Mouse (Mus musculus) embryonic facial prominence, embryonic 11.5 days (tissue): ENCODE measurements around the gene Il12rb1. TPM values are rescaled to one million over a fixed set of nuclear protein-coding genes. Genes with fewer than 3 reads are reported as not detected.

Source experiments
- ATAC-seq: fragments of 200-750 bp; cut with Nextera tagmentation; replicated peaks from 2 replicates; pipeline ENCODE4 v1.8.0; 2017; ENCODE audit warnings: low read depth; ENCODE audit not compliant: insufficient number of reproducible peaks, low FRiP score, low TSS enrichment
- DNase-seq: peaks from one replicate; pipeline ENCODE4 v3.0.0-alpha.2; 2015; ENCODE audit warnings: low spot score
- H3K27ac ChIP-seq: fragments of 300-500 bp; sonication (generic); replicated peaks from 2 replicates; pipeline ENCODE4 v1.5.1; 2014; ENCODE audit warnings: mild to moderate bottlenecking, low read depth, low read length, control low read depth
- H3K27me3 ChIP-seq: fragments of 300-500 bp; sonication (generic); 2 replicates; pipeline ENCODE4 v1.6.1; 2014; ENCODE audit warnings: mild to moderate bottlenecking, low read length, moderate library complexity, mixed read lengths; ENCODE audit not compliant: control insufficient read depth, insufficient read depth
- H3K36me3 ChIP-seq: fragments of 300-500 bp; sonication (generic); replicated peaks from 2 replicates; pipeline ENCODE4 v1.6.1; 2014; ENCODE audit warnings: low read depth, mild to moderate bottlenecking, low read length, moderate library complexity, mixed read lengths; ENCODE audit not compliant: control insufficient read depth, insufficient read depth
- H3K4me1 ChIP-seq: fragments of 300-500 bp; sonication (generic); 2 replicates; pipeline ENCODE4 v1.6.1; 2014; ENCODE audit warnings: low read length, mixed read lengths; ENCODE audit not compliant: control insufficient read depth, insufficient read depth
- H3K4me2 ChIP-seq: fragments of 300-500 bp; sonication (generic); 2 replicates; pipeline ENCODE4 v1.6.1; 2014; ENCODE audit warnings: low read depth, mild to moderate bottlenecking, control low read depth, low read length, moderate library complexity
- H3K4me3 ChIP-seq: fragments of 300-500 bp; sonication (generic); 2 replicates; pipeline ENCODE4 v1.5.1; 2014; ENCODE audit warnings: low read depth, low read length, control low read depth
- H3K9ac ChIP-seq: fragments of 300-500 bp; sonication (generic); replicated peaks from 2 replicates; pipeline ENCODE4 v1.6.1; 2014; ENCODE audit warnings: mild to moderate bottlenecking, control low read depth, low read length
- H3K9me3 ChIP-seq: fragments of 300-500 bp; sonication (generic); replicated peaks from 2 replicates; pipeline ENCODE4 v1.6.1; 2016; ENCODE audit warnings: mild to moderate bottlenecking, low read length, inconsistent platforms, mixed read lengths; ENCODE audit not compliant: control insufficient read depth
- WGBS: fragments of 180-500 bp; shearing (Covaris S2); extraction: QIAGEN DNeasy Blood & Tissue Kit; methylation state at CpG from one replicate; pipeline ENCODE4 v1.1.7; 2014; 5-methylcytosine and 5-hydroxymethylcytosine counted together
- polyA plus RNA-seq: library from polyadenylated mRNA; unstranded; fragments of >200 nt; fragmentation: Nextera tagmentation; extraction: Ambion mirVana; gene quantifications from 2 replicates; pipeline ENCODE4 v1.2.1, GENCODE M21; 2014

Gene Il12rb1
- polyA plus RNA-seq, 1 experiment from 2014 or later, result 0.10 TPM

DNA sequence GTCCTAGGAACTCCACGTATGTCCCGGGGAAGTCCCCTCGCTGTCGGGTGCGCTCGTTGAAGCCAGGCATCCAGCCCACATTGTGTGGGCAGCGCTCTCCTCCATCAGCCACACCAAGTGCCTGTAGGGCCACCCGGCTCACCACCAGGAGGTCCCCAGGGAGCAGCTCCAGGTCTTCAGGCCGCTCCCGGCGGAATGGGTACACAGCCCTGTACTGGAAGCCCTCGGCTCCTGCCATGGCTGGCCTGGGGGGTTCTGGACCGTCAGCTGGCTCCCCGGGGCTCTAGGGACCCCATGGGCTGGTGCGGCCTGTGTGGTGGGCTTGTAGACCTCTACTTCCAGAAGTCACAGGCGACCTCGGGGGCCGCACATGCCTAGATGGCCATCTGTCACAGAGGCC, 33.5 kb upstream of the Il12rb1 start:
- Histone ChIP-seq H3K9ac (no peak overlapping the region; the same call in 1 of the 2 replicates), H3K27me3 (no peaks in the 10 kb centered on the region), H3K27ac (no peak overlapping the region), H3K4me2 (no peak overlapping the region; the same call in 1 of the 2 replicates), H3K4me1 (no peaks in the 10 kb centered on the region; the same call in 1 of the 2 replicates), H3K4me3 (no peak overlapping the region), H3K9me3 (no peaks in the 10 kb centered on the region), H3K36me3 (peaks cover 3% of the 10 kb centered on the region)
- ATAC-seq, result no peak
- 95% methylated on average over 18 of the region's 18 CpGs for WGBS
- DNase-seq, result no peak

DNA sequence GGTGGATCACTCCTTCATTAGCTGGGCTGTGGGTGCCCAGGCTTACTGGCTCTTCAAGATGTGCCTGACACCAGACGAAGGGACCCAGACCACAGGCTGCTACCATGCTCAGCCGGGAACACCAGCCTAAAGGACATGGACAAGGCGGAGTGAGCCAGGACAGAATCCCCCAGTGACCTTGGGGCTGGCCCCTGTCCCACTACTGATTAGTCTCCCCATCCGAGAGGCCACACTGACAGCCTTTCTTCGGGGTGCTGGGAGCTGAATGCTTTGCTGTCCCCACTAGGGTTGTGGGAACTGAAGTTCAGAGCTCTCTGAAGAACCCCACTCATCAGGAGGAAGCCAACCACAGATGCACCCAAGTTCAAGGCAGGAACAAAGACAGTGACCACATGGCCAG, 33.0 kb upstream of the Il12rb1 start:
- DNase-seq (no peak), ATAC-seq (no peak)
- peak overlapping the region; percentile 28 for H3K9ac ChIP-seq
- 89% methylated on average over 5 of the region's 5 CpGs for WGBS
- H3K9me3 ChIP-seq, result no peaks in the 10 kb centered on the region
- no peak overlapping the region for H3K27ac ChIP-seq
- no peaks in the 10 kb centered on the region; the same call in 1 of the 2 replicates for H3K4me1 ChIP-seq
- peaks cover 2% of the 10 kb centered on the region for H3K36me3 ChIP-seq
- no peaks in the 10 kb centered on the region for H3K27me3 ChIP-seq
- H3K4me2 ChIP-seq, result peak overlapping the region; percentile 86; the same call in 1 of the 2 replicates
- peak overlapping the region; percentile 72 for H3K4me3 ChIP-seq

DNA sequence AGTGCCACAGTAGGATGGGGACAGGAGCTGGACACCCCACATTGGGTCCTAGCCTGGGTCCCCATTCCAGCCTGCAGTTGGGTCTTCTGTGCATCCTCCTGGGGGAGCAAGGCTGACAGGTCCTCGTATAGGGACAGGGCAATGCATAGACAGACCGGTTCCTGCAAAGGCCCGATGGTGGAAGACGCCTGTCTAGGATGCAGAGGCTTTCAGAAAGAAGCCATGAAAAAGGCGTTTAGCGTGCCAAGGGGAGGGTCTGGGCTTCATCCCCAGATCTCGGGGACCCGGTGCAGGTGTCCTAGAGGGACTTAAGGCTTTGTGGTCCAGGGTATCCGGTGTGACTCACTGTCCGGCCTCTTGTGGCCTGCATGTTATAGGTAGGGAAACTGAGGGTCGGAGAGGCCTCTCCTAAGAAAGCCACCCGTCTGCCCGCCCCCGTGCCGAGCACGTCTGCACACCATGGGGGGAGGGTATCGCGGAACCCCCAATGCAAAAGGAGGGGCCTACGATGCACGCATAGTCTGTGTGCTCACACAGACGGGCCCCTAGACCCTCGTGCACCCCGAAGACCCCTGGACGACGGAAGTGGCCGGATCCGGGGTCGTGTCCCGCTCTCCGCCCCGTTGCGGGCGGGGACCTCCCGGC, 32.3 kb upstream of the Il12rb1 start:
- H3K27me3 ChIP-seq, result no peaks in the 10 kb centered on the region
- 3% methylated on average over 29 of the region's 34 CpGs for WGBS
- ATAC-seq, result no peak
- peak overlapping the region; percentile 90 for H3K9ac ChIP-seq
- 0 out of 2 replicates have a peak overlapping the region, but pooled peaks have one; percentile 5 for H3K27ac ChIP-seq
- H3K36me3 ChIP-seq, result no peaks in the 10 kb centered on the region; the same call in none of the 2 replicates
- peak overlapping the region; percentile 86 for H3K4me2 ChIP-seq
- peak overlapping the region; percentile 72 for H3K4me3 ChIP-seq
- no peaks in the 10 kb centered on the region for H3K9me3 ChIP-seq
- DNase-seq, result no peak
- H3K4me1 ChIP-seq, result no peaks in the 10 kb centered on the region; the same call in 1 of the 2 replicates

DNA sequence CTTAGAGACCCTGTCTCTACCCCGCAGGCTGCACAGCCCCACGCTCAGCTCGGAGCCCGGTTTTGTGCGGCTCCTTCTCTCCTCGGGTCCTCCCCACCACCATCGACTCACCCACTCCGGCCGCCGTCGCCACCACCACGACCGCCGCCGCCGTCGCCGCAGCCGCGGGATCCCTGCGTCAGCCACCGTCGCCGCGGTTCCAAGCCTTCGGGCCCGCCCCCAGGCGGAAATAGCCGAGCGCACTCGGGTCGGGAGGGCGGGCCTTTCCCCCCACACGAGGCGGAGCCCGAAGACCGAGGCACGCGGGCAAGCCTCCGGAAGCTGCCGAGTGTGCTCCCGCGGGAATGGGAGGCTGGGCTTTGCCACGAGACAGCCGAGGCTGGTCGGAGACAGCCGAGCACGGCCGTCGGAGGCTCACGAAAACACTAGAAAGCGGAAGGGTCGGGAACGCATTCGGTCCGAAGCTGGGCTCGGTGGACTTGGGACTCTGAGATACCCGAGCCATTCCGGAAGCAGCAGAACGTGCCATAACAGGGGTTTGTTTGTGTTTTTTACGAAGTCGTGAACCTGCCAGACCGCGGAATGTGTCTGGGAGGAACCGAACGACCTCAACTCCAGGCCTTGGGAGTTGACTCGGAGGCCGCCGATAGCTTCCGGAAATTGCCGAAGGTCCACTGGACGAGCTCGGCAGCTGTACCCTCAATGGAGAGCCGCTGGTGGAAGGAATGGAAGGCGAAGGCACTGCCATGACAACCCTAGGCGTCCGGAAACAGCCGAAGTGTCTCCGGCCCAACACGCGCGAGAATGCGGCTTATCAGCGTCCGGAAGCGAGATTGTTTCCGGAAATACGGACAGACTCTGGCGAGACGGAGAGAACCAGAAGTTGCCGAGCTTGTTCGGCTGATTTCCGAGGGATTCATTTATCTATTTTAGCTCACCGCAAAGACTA, 31.5 kb upstream of the Il12rb1 start, which contains the start of gene Pik3r2:
Gene Pik3r2 (minus strand): TSS at position 218 of the 949 bp plus-strand sequence.
- Histone ChIP-seq H3K9ac (peak within 1 kb of the TSS; percentile 90), H3K27me3 (no peaks in the 10 kb centered on the region), H3K4me2 (peak within 1 kb of the TSS; percentile 86), H3K36me3 (peaks cover 3% of the 10 kb centered on the region), H3K4me1 (no peaks in the 10 kb centered on the region; the same call in 1 of the 2 replicates), H3K9me3 (no peaks in the 10 kb centered on the region), H3K4me3 (peak within 1 kb of the TSS; percentile 72), H3K27ac (peak within 1 kb of the TSS; percentile 91)
- DNase-seq, result peak; percentile 99
- peak; percentile 83 for ATAC-seq
- under 1% methylated on average over 91 of the region's 94 CpGs for WGBS

DNA sequence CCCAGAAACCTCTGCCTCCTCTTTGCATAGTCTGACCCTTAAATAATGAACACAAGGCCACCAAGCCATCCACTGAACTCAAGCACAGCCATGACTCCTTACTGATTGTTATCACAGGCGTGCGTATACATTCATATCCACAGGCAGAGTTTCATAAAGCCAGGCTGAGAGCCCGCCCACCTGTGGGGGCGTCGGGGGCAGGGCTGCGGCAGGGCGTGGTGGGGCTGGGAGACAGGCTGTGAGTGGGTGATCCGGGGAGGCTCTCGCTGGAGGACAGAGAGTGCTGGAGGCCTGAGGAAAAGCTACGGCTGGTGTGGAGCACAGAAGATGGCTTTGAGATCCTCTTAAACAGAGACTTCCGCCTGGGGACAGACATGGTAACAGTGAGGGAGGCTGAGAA, 28.2 kb upstream of the Il12rb1 start:
- WGBS, result 84% methylated on average over 11 of the region's 11 CpGs
- ATAC-seq, result no peak
- no peak overlapping the region for H3K9ac ChIP-seq

DNA sequence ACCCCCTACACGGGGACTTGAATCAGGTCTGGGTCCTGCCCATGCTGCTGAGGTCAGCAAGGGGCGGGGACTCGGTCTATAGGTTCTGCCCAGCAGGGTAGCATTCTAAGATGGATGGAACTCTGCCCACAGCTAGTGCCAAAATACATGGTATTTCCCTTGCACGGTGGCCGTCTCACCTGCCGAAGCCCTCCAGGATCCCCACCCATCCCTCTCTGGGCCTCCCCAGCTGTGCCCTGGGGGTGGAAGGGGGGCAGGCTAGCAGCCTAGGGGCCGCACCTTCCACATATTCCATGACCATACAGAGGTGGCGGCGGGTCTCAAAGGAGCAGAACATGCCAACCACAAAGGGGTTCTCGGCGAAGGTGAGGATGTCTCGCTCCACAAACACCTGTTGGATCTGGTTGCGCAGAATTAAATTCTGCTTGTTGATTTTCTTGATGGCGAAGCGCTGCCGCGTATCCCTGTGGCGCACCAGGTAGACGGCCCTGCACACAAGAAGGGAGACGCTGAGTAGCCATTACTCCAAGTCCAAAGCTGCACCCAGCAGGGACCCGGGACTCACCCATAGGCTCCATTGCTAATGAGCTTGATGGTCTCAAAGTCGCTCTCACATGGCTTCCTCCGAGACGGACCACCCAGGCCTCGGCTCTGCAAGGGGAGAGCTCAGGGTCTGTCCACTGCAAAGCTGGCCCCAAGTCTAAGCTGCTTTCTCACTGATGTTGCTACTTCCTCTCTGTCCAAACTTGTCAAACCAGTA, 21.8 kb upstream of the Il12rb1 start:
- ATAC-seq (no peak), DNase-seq (no peak)
- H3K9ac ChIP-seq, result no peak overlapping the region
- H3K27ac ChIP-seq, result no peak overlapping the region
- H3K9me3 ChIP-seq, result no peaks in the 10 kb centered on the region
- no peak overlapping the region for H3K4me2 ChIP-seq
- H3K27me3 ChIP-seq, result no peaks in the 10 kb centered on the region
- peaks cover 7% of the 10 kb centered on the region for H3K36me3 ChIP-seq
- H3K4me3 ChIP-seq, result no peak overlapping the region
- 85% methylated on average over 25 of the region's 25 CpGs for WGBS
- H3K4me1 ChIP-seq, result peaks cover 8% of the 10 kb centered on the region; the same call in 1 of the 2 replicates

More for the DNA sequence above, 28.2 kb upstream of the Il12rb1 start:
- no peak overlapping the region for H3K4me2 ChIP-seq
- no peaks in the 10 kb centered on the region for H3K27me3 ChIP-seq
- H3K27ac ChIP-seq, result no peak overlapping the region
- H3K4me1 ChIP-seq, result no peaks in the 10 kb centered on the region; the same call in 1 of the 2 replicates
- no peak overlapping the region for H3K4me3 ChIP-seq
- H3K9me3 ChIP-seq, result no peaks in the 10 kb centered on the region
- peaks cover 3% of the 10 kb centered on the region for H3K36me3 ChIP-seq
- no peak for DNase-seq

DNA sequence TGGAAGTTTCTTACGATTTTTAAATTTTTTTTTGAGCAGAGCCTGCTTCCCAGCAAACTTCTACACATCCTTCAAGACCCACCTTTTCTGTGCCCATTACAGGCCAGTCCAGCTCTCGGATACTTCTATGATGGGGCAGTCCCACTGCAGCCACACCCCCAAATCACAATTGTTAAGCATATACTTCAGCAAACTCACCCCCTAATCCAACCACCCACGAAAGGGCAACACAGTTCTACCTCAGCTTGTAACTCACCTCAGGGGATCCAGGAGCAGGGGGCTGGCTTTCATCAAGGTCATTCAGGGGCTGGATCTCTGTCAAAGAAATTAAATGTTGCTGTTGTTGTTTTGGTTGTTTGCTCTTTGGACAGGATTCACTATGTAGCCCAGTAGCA, 21.2 kb upstream of the Il12rb1 start:
- Histone ChIP-seq H3K27me3 (no peaks in the 10 kb centered on the region), H3K9ac (no peak overlapping the region), H3K9me3 (no peaks in the 10 kb centered on the region), H3K27ac (no peak overlapping the region), H3K36me3 (peaks cover 4% of the 10 kb centered on the region), H3K4me3 (no peak overlapping the region), H3K4me2 (no peak overlapping the region), H3K4me1 (peaks cover 8% of the 10 kb centered on the region; the same call in 1 of the 2 replicates)
- no peak for ATAC-seq
- no peak for DNase-seq
- 90% methylated on average over 3 of the region's 3 CpGs for WGBS
